Mouse (Mus musculus): ENCODE results near the gene Gng2.

GRCm38 (mm10) chr14:19927156-19927555 lies 50.3 kb downstream of the Gng2 start:
- TF ChIP-seq HCFC1 (IDR thresholded peaks at IDR 0.05; ENCODE audit: borderline replicate concordance, insufficient read depth, low read length) (no peak), ZC3H11A (IDR thresholded peaks at IDR 0.05; ENCODE audit: borderline replicate concordance, low read depth, low read length) (no peak)

Measured in ES-E14 (cell line).